Mouse (Mus musculus) cerebellum, adult 2 months (tissue): ENCODE measurements at regions not wholly inside any gene's neighbourhood (a gene's known extent, or its start where the extent isn't known, plus 50 kb on each side); places are given as distances from the start of the nearest gene placed in this dataset.

Source experiments
- CTCF ChIP-seq: fragments of 200-500 bp; IDR thresholded peaks from 2 replicates; pipeline ENCODE4 v1.5.1; 2011; ENCODE audit warnings: low read depth, mild to moderate bottlenecking, control low read depth, low read length, moderate library complexity, borderline replicate concordance; ENCODE audit not compliant: insufficient read depth
- POLR2A ChIP-seq: fragments of 200-500 bp; IDR thresholded peaks from 2 replicates; pipeline ENCODE4 v1.6.1; 2011; ENCODE audit warnings: low read length, control low read depth, borderline replicate concordance; ENCODE audit not compliant: insufficient read depth

- no peak for TF ChIP-seq POLR2A
- no peak for TF ChIP-seq CTCF
Observed at GRCm38 (mm10) chr3:21111735-21112518, 745.0 kb upstream of the Agtr1b start.
